Mouse (Mus musculus) embryonic facial prominence, embryonic 15.5 days (tissue): ENCODE data around the gene Rbm43. TPM values are rescaled to one million over a fixed set of nuclear protein-coding genes. Genes with fewer than 3 reads are reported as not detected.
"Not testable (repeated sequence)": the region's sequence is repeated elsewhere in the genome, so short reads cannot be mapped to it uniquely, and the experiment has no call there.

Experiments used
- ATAC-seq: fragments of 200-750 bp; cut with Nextera tagmentation; 2 replicates; pipeline ENCODE4 v1.8.0; 2017; ENCODE audit warnings: low read depth, moderate TSS enrichment; ENCODE audit not compliant: insufficient number of reproducible peaks, low FRiP score, low TSS enrichment
- H3K27ac ChIP-seq: fragments of 300-500 bp; sonication (generic); replicated peaks from 2 replicates; pipeline ENCODE4 v1.5.1; 2015; ENCODE audit warnings: mild to moderate bottlenecking, inconsistent platforms
- H3K27me3 ChIP-seq: fragments of 300-500 bp; sonication (generic); 2 replicates; pipeline ENCODE4 v1.6.1; 2015; ENCODE audit warnings: inconsistent platforms
- H3K36me3 ChIP-seq: fragments of 300-500 bp; sonication (generic); 2 replicates; pipeline ENCODE4 v1.6.1; 2015; ENCODE audit warnings: mild to moderate bottlenecking, inconsistent platforms
- H3K4me1 ChIP-seq: fragments of 300-500 bp; sonication (generic); 2 replicates; pipeline ENCODE4 v1.6.1; 2015; ENCODE audit warnings: inconsistent platforms
- H3K4me2 ChIP-seq: fragments of 300-500 bp; sonication (generic); replicated peaks from 2 replicates; pipeline ENCODE4 v1.6.1; 2015; ENCODE audit warnings: mild to moderate bottlenecking, inconsistent platforms
- H3K4me3 ChIP-seq: fragments of 300-500 bp; sonication (generic); replicated peaks from 2 replicates; pipeline ENCODE4 v1.5.1; 2015; ENCODE audit warnings: mild to moderate bottlenecking, inconsistent platforms
- H3K9ac ChIP-seq: fragments of 300-500 bp; sonication (generic); 2 replicates; pipeline ENCODE4 v1.6.1; 2015; ENCODE audit warnings: inconsistent platforms
- H3K9me3 ChIP-seq: fragments of 300-500 bp; sonication (generic); replicated peaks from 2 replicates; pipeline ENCODE4 v1.6.1; 2016; ENCODE audit warnings: inconsistent platforms
- WGBS: fragments of 180-500 bp; shearing (Covaris S2); methylation state at CpG from one replicate; pipeline ENCODE4 v1.1.7; 2015; 5-methylcytosine and 5-hydroxymethylcytosine counted together
- polyA plus RNA-seq: library from polyadenylated mRNA; unstranded; fragments of >200 nt; fragmentation: Nextera tagmentation; extraction: Ambion mirVana; gene quantifications from 2 replicates; pipeline ENCODE4 v1.2.1, GENCODE M21; 2015

Gene Rbm43
- polyA plus RNA-seq, 1 experiment from 2014 or later = 17.0 TPM

GRCm38 (mm10) chr2:51912740-51913139 lies 22.2 kb downstream of the Rbm43 start:
- WGBS = 14% methylated on average over 6 of the region's 6 CpGs
- Histone ChIP-seq H3K9me3 (no peaks in the 10 kb centered on the region), H3K9ac (no peak overlapping the region), H3K27ac (no peak overlapping the region), H3K4me3 (no peak overlapping the region), H3K36me3 (no peaks in the 10 kb centered on the region), H3K4me2 (no peak overlapping the region), H3K4me1 (peaks cover 8% of the 10 kb centered on the region; the same call in 1 of the 2 replicates), H3K27me3 (no peaks in the 10 kb centered on the region)
- no peak for ATAC-seq

- no peaks in the 10 kb centered on the region for H3K36me3 ChIP-seq
- no peak overlapping the region for H3K4me3 ChIP-seq
- ATAC-seq = no peak
- WGBS = 69% methylated on average over 2 of the region's 2 CpGs
- no peak overlapping the region for H3K27ac ChIP-seq
- peaks cover 8% of the 10 kb centered on the region; the same call in 1 of the 2 replicates for H3K4me1 ChIP-seq
- no peak overlapping the region for H3K9ac ChIP-seq
- H3K9me3 ChIP-seq = no peaks in the 10 kb centered on the region
- H3K4me2 ChIP-seq = no peak overlapping the region
- H3K27me3 ChIP-seq = no peaks in the 10 kb centered on the region
These were observed 23.1 kb downstream of the Rbm43 start for GRCm38 (mm10) chr2:51911864-51912263.

- WGBS = 56% methylated on average over 4 of the region's 4 CpGs
- H3K9ac ChIP-seq = no peak overlapping the region
- H3K4me3 ChIP-seq = no peak overlapping the region
- H3K4me2 ChIP-seq = no peak overlapping the region
- no peaks in the 10 kb centered on the region for H3K27me3 ChIP-seq
- ATAC-seq = no peak
- H3K4me1 ChIP-seq = no peaks in the 10 kb centered on the region
- H3K36me3 ChIP-seq = no peaks in the 10 kb centered on the region
- H3K9me3 ChIP-seq = no peaks in the 10 kb centered on the region
- H3K27ac ChIP-seq = no peak overlapping the region
These were observed 27.3 kb downstream of the Rbm43 start for GRCm38 (mm10) chr2:51907538-51908110.

GRCm38 (mm10) chr2:51905637-51906036 lies 29.3 kb downstream of the Rbm43 start:
- WGBS = 27% methylated on average over 8 of the region's 8 CpGs

GRCm38 (mm10) chr2:51892411-51892901 lies 42.5 kb downstream of the Rbm43 start:
- Histone ChIP-seq H3K27ac (0 out of 2 replicates have a peak overlapping the region, but pooled peaks have one; percentile 12), H3K9me3 (no peaks in the 10 kb centered on the region), H3K4me1 (no peaks in the 10 kb centered on the region), H3K4me2 (no peak overlapping the region), H3K4me3 (no peak overlapping the region), H3K27me3 (no peaks in the 10 kb centered on the region), H3K36me3 (no peaks in the 10 kb centered on the region), H3K9ac (no peak overlapping the region)
- WGBS = 52% methylated on average over 12 of the region's 12 CpGs
- ATAC-seq = peak; percentile 43; the same call in 1 of the 2 replicates

More at GRCm38 (mm10) chr2:51905637-51906036, 29.3 kb downstream of the Rbm43 start:
- H3K4me3 ChIP-seq = no peak overlapping the region
- H3K9me3 ChIP-seq = no peaks in the 10 kb centered on the region
- H3K36me3 ChIP-seq = no peaks in the 10 kb centered on the region
- H3K4me2 ChIP-seq = no peak overlapping the region
- peak; percentile 73; the same call in 1 of the 2 replicates for ATAC-seq
- no peaks in the 10 kb centered on the region for H3K27me3 ChIP-seq
- H3K27ac ChIP-seq = 0 out of 2 replicates have a peak overlapping the region, but pooled peaks have one; percentile 12
- H3K9ac ChIP-seq = no peak overlapping the region
- no peaks in the 10 kb centered on the region for H3K4me1 ChIP-seq

- Histone ChIP-seq H3K4me1 (no peaks in the 10 kb centered on the region), H3K27me3 (no peaks in the 10 kb centered on the region), H3K4me2 (no peak overlapping the region), H3K9ac (no peak overlapping the region), H3K27ac (no peak overlapping the region), H3K36me3 (no peaks in the 10 kb centered on the region), H3K9me3 (no peaks in the 10 kb centered on the region), H3K4me3 (no peak overlapping the region)
- ATAC-seq = no peak
- 86% methylated on average over 4 of the region's 4 CpGs for WGBS
These were observed 44.0 kb downstream of the Rbm43 start for GRCm38 (mm10) chr2:51890961-51891360.

GRCm38 (mm10) chr2:51890139-51890538 lies 44.8 kb downstream of the Rbm43 start:
- not testable (repeated sequence) for H3K36me3 ChIP-seq

GRCm38 (mm10) chr2:51880143-51880542 lies 54.8 kb downstream of the Rbm43 start:
- H3K9ac ChIP-seq = no peak overlapping the region
- ATAC-seq = no peak
- H3K4me1 ChIP-seq = no peaks in the 10 kb centered on the region
- H3K27me3 ChIP-seq = no peaks in the 10 kb centered on the region
- WGBS = 80% methylated on average over 1 of the region's 1 CpGs
- H3K4me3 ChIP-seq = no peak overlapping the region
- H3K4me2 ChIP-seq = no peak overlapping the region
- H3K36me3 ChIP-seq = no peaks in the 10 kb centered on the region
- no peak overlapping the region for H3K27ac ChIP-seq
- no peaks in the 10 kb centered on the region for H3K9me3 ChIP-seq

More at GRCm38 (mm10) chr2:51890139-51890538, 44.8 kb downstream of the Rbm43 start:
- H3K9me3 ChIP-seq, H3K9ac ChIP-seq, H3K4me3 ChIP-seq, H3K27ac ChIP-seq, H3K27me3 ChIP-seq, H3K4me2 ChIP-seq, ATAC-seq, H3K4me1 ChIP-seq: not testable (repeated sequence)
- WGBS = 96% methylated on average over 18 of the region's 26 CpGs

Other genes with a start within 250 kb of the Rbm43 start
- 14.2 and 16.0 TPM in 2 replicates for gene Nmi, start 38.3 kb upstream of the Rbm43 start, polyA plus RNA-seq
- 50.4 and 51.4 TPM in 2 replicates for gene Tnfaip6, start 102.8 kb upstream of the Rbm43 start, polyA plus RNA-seq
- 28.9 and 34.7 TPM in 2 replicates for gene Rif1, start 137.7 kb upstream of the Rbm43 start, polyA plus RNA-seq